In genomic region chr7:37335212-37335611, GRCm38 (mm10) we compare ENCODE assay signal across 23 mouse cellular contexts.
DNase-seq lines count a peak whose midpoint lies in the region; ATAC-seq and TF ChIP-seq lines count a peak whose summit lies in the region.
"Had no signal": no experiment of that assay in that cellular context is flagged by ENCODE, and none has a peak within 500 bp of the region (broad histone marks: within the 10 kb centered on the region; RNA-seq: fewer than 3 reads in every experiment).

No protein-coding gene starts in this region.

- no peak overlapping the region for H3K9ac ChIP-seq in embryonic facial prominence, embryonic 14.5 days (ENCODE audit: low read depth, low read length)
- no peak overlapping the region for H3K9ac ChIP-seq in midbrain, embryonic 11.5 days (ENCODE audit: low read length)
- no peak overlapping the region for H3K9ac ChIP-seq in midbrain, embryonic 15.5 days
- no peak overlapping the region for H3K9ac ChIP-seq in limb, embryonic 11.5 days (ENCODE audit: low read length)
- H3K9ac ChIP-seq: forebrain, postnatal 0 days; hindbrain, embryonic 14.5 days; liver, postnatal 0 days; midbrain, embryonic 13.5 days had no signal

- TF ChIP-seq CTCF in left cerebral cortex, adult 2 months (IDR thresholded peaks at IDR 0.05) = no peak

- DNase-seq in embryonic facial prominence, embryonic 14.5 days (ENCODE audit: low spot score) = peak; percentile 46
- no peak for DNase-seq in embryonic facial prominence, embryonic 10.5 days (ENCODE audit: low spot score)
- no peak for DNase-seq in left cerebral cortex, adult 2 months (ENCODE audit: extremely low spot score in 1 of 2, low spot score in 2 of 2)
- DNase-seq in left cerebral cortex, adult 11 months (ENCODE audit: low spot score) = no peak
- no peak for DNase-seq in midbrain, embryonic 11.5 days (ENCODE audit: low spot score, missing footprints)
- DNase-seq in limb, embryonic 11.5 days (ENCODE audit: low spot score) = peak; percentile 53
- DNase-seq in gastrocnemius, postnatal 25 days = no peak
- DNase-seq: embryo, embryonic 11 days; forebrain, postnatal 0 days; heart, postnatal 4 days; kidney, adult 8-10 months; kidney, postnatal 25 days; left cerebral cortex, postnatal 4 days; liver, postnatal 0 days; right cerebral cortex, adult 18-20 months; right cerebral cortex, postnatal 4 days; thymus, adult 2 months; thymus, postnatal 4 days had no signal

- H3K4me3 ChIP-seq in embryonic facial prominence, embryonic 14.5 days (ENCODE audit: low read depth, low read length) = no peak overlapping the region
- no peak overlapping the region for H3K4me3 ChIP-seq in embryonic facial prominence, embryonic 10.5 days
- H3K4me3 ChIP-seq in left cerebral cortex, adult 2 months = no peak overlapping the region
- no peak overlapping the region for H3K4me3 ChIP-seq in midbrain, embryonic 11.5 days (ENCODE audit: low read depth, low read length)
- H3K4me3 ChIP-seq in midbrain, embryonic 15.5 days = no peak overlapping the region
- H3K4me3 ChIP-seq in limb, embryonic 11.5 days (ENCODE audit: low read depth, low read length) = no peak overlapping the region
- H3K4me3 ChIP-seq: midbrain, embryonic 13.5 days had no signal

- no peaks in the 10 kb centered on the region for H3K36me3 ChIP-seq in embryonic facial prominence, embryonic 14.5 days (ENCODE audit: control insufficient read depth, insufficient read depth, low read length)
- H3K36me3 ChIP-seq in embryonic facial prominence, embryonic 10.5 days (replicated peaks) = no peaks in the 10 kb centered on the region
- H3K36me3 ChIP-seq in midbrain, embryonic 11.5 days (ENCODE audit: control insufficient read depth, insufficient read depth, low read length) = no peaks in the 10 kb centered on the region
- no peaks in the 10 kb centered on the region for H3K36me3 ChIP-seq in midbrain, embryonic 15.5 days (replicated peaks)
- H3K36me3 ChIP-seq in limb, embryonic 11.5 days (ENCODE audit: control insufficient read depth, insufficient read depth, low read length) = no peaks in the 10 kb centered on the region
- H3K36me3 ChIP-seq: midbrain, embryonic 13.5 days had no signal

- no peak overlapping the region; the same call in 1 of the 2 replicates for H3K27ac ChIP-seq in embryonic facial prominence, embryonic 14.5 days (replicated peaks; ENCODE audit: low read depth, low read length)
- no peak overlapping the region; the same call in 1 of the 2 replicates for H3K27ac ChIP-seq in embryonic facial prominence, embryonic 10.5 days (replicated peaks)
- H3K27ac ChIP-seq in left cerebral cortex, adult 2 months = peak overlapping the region; percentile 96; the same call in 1 of the 2 replicates
- H3K27ac ChIP-seq in midbrain, embryonic 11.5 days (ENCODE audit: low read depth, low read length) = no peak overlapping the region
- H3K27ac ChIP-seq in midbrain, embryonic 15.5 days = no peak overlapping the region
- H3K27ac ChIP-seq in limb, embryonic 11.5 days (replicated peaks; ENCODE audit: low read depth, low read length) = 0 out of 2 replicates have a peak overlapping the region, but pooled peaks have one; percentile 38
- H3K27ac ChIP-seq: hindbrain, embryonic 14.5 days; midbrain, embryonic 13.5 days had no signal

- ATAC-seq in embryonic facial prominence, embryonic 14.5 days (ENCODE audit: low read depth) = peak; percentile 2; the same call in 1 of the 2 replicates
- peak; percentile 26; the same call in 1 of the 2 replicates for ATAC-seq in midbrain, embryonic 11.5 days (ENCODE audit: low FRiP score)
- ATAC-seq in midbrain, embryonic 15.5 days (replicated peaks) = no peak
- no peak for ATAC-seq in limb, embryonic 11.5 days (ENCODE audit: insufficient number of reproducible peaks, low FRiP score, low TSS enrichment, low read depth)
- ATAC-seq: forebrain, postnatal 0 days; inflammation-experienced regulatory T-cells, adult 6 months; liver, postnatal 0 days; midbrain, embryonic 13.5 days had no signal

- no peaks in the 10 kb centered on the region for H3K9me3 ChIP-seq in embryonic facial prominence, embryonic 14.5 days (ENCODE audit: control insufficient read depth, low read length)
- H3K9me3 ChIP-seq in embryonic facial prominence, embryonic 10.5 days = no peaks in the 10 kb centered on the region
- no peaks in the 10 kb centered on the region for H3K9me3 ChIP-seq in midbrain, embryonic 11.5 days (ENCODE audit: control insufficient read depth, low read length)
- H3K9me3 ChIP-seq in midbrain, embryonic 15.5 days = no peaks in the 10 kb centered on the region
- H3K9me3 ChIP-seq in limb, embryonic 11.5 days (ENCODE audit: control insufficient read depth, low read length) = no peaks in the 10 kb centered on the region
- H3K9me3 ChIP-seq: midbrain, embryonic 13.5 days had no signal

- H3K4me2 ChIP-seq in embryonic facial prominence, embryonic 14.5 days (ENCODE audit: low read depth, low read length) = no peak overlapping the region
- H3K4me2 ChIP-seq in midbrain, embryonic 11.5 days = no peak overlapping the region
- no peak overlapping the region for H3K4me2 ChIP-seq in midbrain, embryonic 15.5 days
- no peak overlapping the region for H3K4me2 ChIP-seq in limb, embryonic 11.5 days (ENCODE audit: low read depth, severe bottlenecking)
- H3K4me2 ChIP-seq: liver, embryonic 11.5 days; midbrain, embryonic 13.5 days had no signal

- no peaks in the 10 kb centered on the region for H3K27me3 ChIP-seq in embryonic facial prominence, embryonic 14.5 days (replicated peaks; ENCODE audit: control insufficient read depth, insufficient read depth, low read length)
- peaks cover 51% of the 10 kb centered on the region for H3K27me3 ChIP-seq in embryonic facial prominence, embryonic 10.5 days (replicated peaks; ENCODE audit: low read depth, poor library complexity, severe bottlenecking)
- no peaks in the 10 kb centered on the region; the same call in 1 of the 2 replicates for H3K27me3 ChIP-seq in midbrain, embryonic 11.5 days (ENCODE audit: control insufficient read depth, insufficient read depth, low read length)
- H3K27me3 ChIP-seq in midbrain, embryonic 15.5 days (replicated peaks) = 0 out of 2 replicates have a peak, but pooled peaks cover 4% of the 10 kb centered on the region
- H3K27me3 ChIP-seq in limb, embryonic 11.5 days (ENCODE audit: control insufficient read depth, insufficient read depth, low read length) = no peaks in the 10 kb centered on the region

- intact Hi-C loops in left cerebral cortex, adult 2 months (cut with DNase I) = loop anchor here (5.0 kb wide), 1 partner anchor 473 kb away; no protein-coding TSS in a partner anchor

- H3K4me1 ChIP-seq in embryonic facial prominence, embryonic 14.5 days (ENCODE audit: control insufficient read depth, insufficient read depth, low read length) = peaks cover 25% of the 10 kb centered on the region
- H3K4me1 ChIP-seq in embryonic facial prominence, embryonic 10.5 days = peaks cover 44% of the 10 kb centered on the region
- H3K4me1 ChIP-seq in midbrain, embryonic 11.5 days (ENCODE audit: control insufficient read depth, insufficient read depth, low read length) = peaks cover 28% of the 10 kb centered on the region
- H3K4me1 ChIP-seq in midbrain, embryonic 15.5 days = peaks cover 34% of the 10 kb centered on the region
- peaks cover 31% of the 10 kb centered on the region for H3K4me1 ChIP-seq in limb, embryonic 11.5 days (ENCODE audit: control insufficient read depth, insufficient read depth, low read length)

- 47% methylated on average over 7 of the region's 7 CpGs for WGBS in embryonic facial prominence, embryonic 14.5 days
- WGBS in embryonic facial prominence, embryonic 10.5 days = 64% methylated on average over 7 of the region's 7 CpGs
- 48% methylated on average over 7 of the region's 7 CpGs for WGBS in midbrain, embryonic 11.5 days
- WGBS in midbrain, embryonic 15.5 days = 57% methylated on average over 7 of the region's 7 CpGs
- WGBS in limb, embryonic 11.5 days = 36% methylated on average over 7 of the region's 7 CpGs

Comparison
In these comparisons a context has a peak if more than half of its experiments do, and no peak if none do; other contexts are left out.
1. ATAC-seq: peak in embryonic facial prominence, embryonic 14.5 days (single experiment) and midbrain, embryonic 11.5 days (single experiment); none in midbrain, embryonic 15.5 days (single experiment) and limb, embryonic 11.5 days (single experiment).
2. DNase-seq: peak in embryonic facial prominence, embryonic 14.5 days (single experiment) and limb, embryonic 11.5 days (single experiment); none in embryonic facial prominence, embryonic 10.5 days (single experiment), left cerebral cortex, adult 2 months (0 of 2), left cerebral cortex, adult 11 months (single experiment), midbrain, embryonic 11.5 days (single experiment) and gastrocnemius, postnatal 25 days (single experiment).
3. H3K27ac ChIP-seq: peak in left cerebral cortex, adult 2 months (single experiment) and limb, embryonic 11.5 days (single experiment); none in embryonic facial prominence, embryonic 14.5 days (single experiment), embryonic facial prominence, embryonic 10.5 days (single experiment), midbrain, embryonic 11.5 days (single experiment) and midbrain, embryonic 15.5 days (single experiment).